Mouse (Mus musculus) G1E (cell line): ENCODE results near the gene Slc44a3. TPM values are rescaled to one million over a fixed set of nuclear protein-coding genes. Genes with fewer than 3 reads are reported as not detected.
A peak's percentile ranks its signal among the peaks of the same experiment; 100 is the strongest.

Experiments used
- ATAC-seq: 2 replicates; pipeline ENCODE4 v1.8.0; 2016; ENCODE audit warnings: mild to moderate bottlenecking; ENCODE audit not compliant: insufficient number of reproducible peaks, poor library complexity, low FRiP score, severe bottlenecking; ENCODE audit errors: extremely low read depth
- DNase-seq: peaks from one replicate; pipeline ENCODE4 v3.0.0; 2012; ENCODE audit warnings: low spot score
- H3K27me3 ChIP-seq: 2 replicates; pipeline ENCODE4 v1.6.1; 2012; ENCODE audit warnings: mild to moderate bottlenecking, low read length, inconsistent platforms; ENCODE audit not compliant: insufficient read depth
- H3K36me3 ChIP-seq: replicated peaks from 2 replicates; pipeline ENCODE3; 2012; ENCODE audit warnings: mild to moderate bottlenecking, inconsistent platforms
- H3K4me1 ChIP-seq: 2 replicates; pipeline ENCODE4 v1.6.1; 2012; ENCODE audit warnings: low read depth, low read length, inconsistent platforms, mixed read lengths; ENCODE audit not compliant: insufficient read depth
- H3K4me3 ChIP-seq: 2 replicates; pipeline ENCODE4 v1.5.1; 2012; ENCODE audit warnings: low read depth, mild to moderate bottlenecking, inconsistent platforms, low read length, moderate library complexity, mixed read lengths
- H3K9me3 ChIP-seq: replicated peaks from 2 replicates; pipeline ENCODE4 v1.6.1; 2012; ENCODE audit warnings: inconsistent platforms
- CTCF ChIP-seq: IDR thresholded peaks from 2 replicates; pipeline ENCODE4 v1.5.1; 2012; ENCODE audit warnings: low read depth, low read length, inconsistent platforms, mixed read lengths
- GATA1 ChIP-seq: IDR thresholded peaks from 2 replicates; pipeline ENCODE4 v1.6.1; 2012; ENCODE audit warnings: borderline replicate concordance, low read length, inconsistent platforms, mixed read lengths
- GATA2 ChIP-seq: IDR thresholded peaks from 2 replicates; pipeline ENCODE4 v1.6.1; 2012; ENCODE audit warnings: low read depth, low read length, inconsistent platforms, borderline replicate concordance
- POLR2AphosphoS5 ChIP-seq: IDR thresholded peaks from 2 replicates; pipeline ENCODE4 v1.6.1; 2012; ENCODE audit warnings: low read depth, low read length, inconsistent platforms; ENCODE audit not compliant: insufficient replicate concordance
- TAL1 ChIP-seq: conservative IDR thresholded peaks from 2 replicates; pipeline ENCODE4 v1.6.1; 2012; ENCODE audit warnings: low read depth, low read length, inconsistent platforms, mixed read lengths
- polyA plus RNA-seq: library from polyadenylated mRNA; stranded (reverse); fragments of >175 nt; gene quantifications from 2 replicates; pipeline ENCODE4 v1.2.3, GENCODE M21; 2012
- total RNA-seq, 2 experiments: library from RNA; stranded (forward) in 1 of 2; stranded (reverse) in 1 of 2; fragments of 200-1000 nt in 1 of 2; fragments of >200 nt in 1 of 2; fragmentation: Nextera tagmentation in 1 of 2; gene quantifications; 2 replicates each; pipeline ENCODE4 v1.2.3; 2014 to 2017

Gene Slc44a3
- total and polyA plus RNA-seq, 3 experiments: 0.33 TPM; not detected in 2

DNA sequence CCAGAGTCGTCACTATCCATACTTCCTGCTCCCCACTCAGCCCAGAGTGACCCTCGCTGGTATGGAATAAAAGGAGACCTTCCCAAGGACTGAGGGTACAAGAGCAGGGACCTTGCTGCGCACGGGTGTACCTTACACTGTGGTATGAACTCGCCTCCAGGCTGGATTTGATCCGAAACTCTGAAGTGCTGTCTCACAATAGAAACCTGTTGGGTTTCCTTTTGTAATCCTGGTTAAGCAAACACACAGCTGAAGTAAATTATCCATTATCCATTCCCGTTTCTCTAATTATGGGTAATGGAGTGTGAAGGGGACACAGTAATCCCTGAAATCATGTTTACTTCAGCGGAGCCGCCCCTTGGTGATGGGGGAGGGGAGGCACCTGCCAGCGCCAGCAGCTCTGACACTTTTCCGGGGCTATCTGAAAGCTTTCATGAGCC lies 84.2 kb downstream of the Slc44a3 start:
- no peak overlapping the region for H3K4me3 ChIP-seq
- no peaks in the 10 kb centered on the region for H3K9me3 ChIP-seq
- H3K27me3 ChIP-seq: no peaks in the 10 kb centered on the region; the same call in 1 of the 2 replicates
- no peak for ATAC-seq
- H3K4me1 ChIP-seq: peaks cover 29% of the 10 kb centered on the region
- no peaks in the 10 kb centered on the region for H3K36me3 ChIP-seq
- DNase-seq: no peak
- no peak for TF ChIP-seq TAL1
- TF ChIP-seq GATA2: no peak
- no peak for TF ChIP-seq CTCF
- TF ChIP-seq POLR2AphosphoS5: no peak
- no peak for TF ChIP-seq GATA1

GRCm38 (mm10) chr3:121446454-121446853 lies 85.8 kb downstream of the Slc44a3 start:
- TF ChIP-seq GATA2 (no peak), CTCF (no peak), POLR2AphosphoS5 (no peak), GATA1 (no peak), TAL1 (no peak)
- DNase-seq (peak; percentile 53), ATAC-seq (peak; percentile 90)
- Histone ChIP-seq H3K4me1 (peaks cover 30% of the 10 kb centered on the region), H3K9me3 (no peaks in the 10 kb centered on the region), H3K4me3 (no peak overlapping the region), H3K27me3 (no peaks in the 10 kb centered on the region; the same call in 1 of the 2 replicates), H3K36me3 (no peaks in the 10 kb centered on the region)

- Histone ChIP-seq H3K4me3 (no peak overlapping the region), H3K36me3 (no peaks in the 10 kb centered on the region), H3K9me3 (no peaks in the 10 kb centered on the region), H3K27me3 (peaks cover 8% of the 10 kb centered on the region), H3K4me1 (peaks cover 30% of the 10 kb centered on the region)
- no peak for ATAC-seq
- TF ChIP-seq GATA1 (no peak), GATA2 (no peak), POLR2AphosphoS5 (no peak), CTCF (no peak), TAL1 (no peak)
- no peak for DNase-seq
These were observed 87.8 kb downstream of the Slc44a3 start for GRCm38 (mm10) chr3:121444414-121444813.

GRCm38 (mm10) chr3:121443861-121444271 lies 88.3 kb downstream of the Slc44a3 start:
- Histone ChIP-seq H3K9me3 (no peaks in the 10 kb centered on the region), H3K27me3 (peaks cover 12% of the 10 kb centered on the region), H3K4me1 (peaks cover 30% of the 10 kb centered on the region), H3K36me3 (no peaks in the 10 kb centered on the region), H3K4me3 (no peak overlapping the region)
- ATAC-seq (peak; percentile 19; the same call in 1 of the 2 replicates), DNase-seq (no peak)
- TF ChIP-seq POLR2AphosphoS5 (no peak), CTCF (no peak), GATA2 (no peak), TAL1 (no peak), GATA1 (no peak)

GRCm38 (mm10) chr3:121442288-121442687 lies 89.9 kb downstream of the Slc44a3 start:
- no peak for ATAC-seq
- no peak for DNase-seq
- Histone ChIP-seq H3K27me3 (peaks cover 20% of the 10 kb centered on the region), H3K4me3 (no peak overlapping the region), H3K36me3 (no peaks in the 10 kb centered on the region), H3K9me3 (no peaks in the 10 kb centered on the region), H3K4me1 (peaks cover 26% of the 10 kb centered on the region)
- TF ChIP-seq GATA2 (no peak), POLR2AphosphoS5 (no peak), TAL1 (no peak), GATA1 (no peak), CTCF (no peak)

GRCm38 (mm10) chr3:121441504-121441903 lies 90.7 kb downstream of the Slc44a3 start:
- Histone ChIP-seq H3K27me3 (peaks cover 20% of the 10 kb centered on the region), H3K4me3 (no peak overlapping the region), H3K36me3 (no peaks in the 10 kb centered on the region), H3K4me1 (peaks cover 23% of the 10 kb centered on the region), H3K9me3 (no peaks in the 10 kb centered on the region)
- no peak for TF ChIP-seq TAL1
- TF ChIP-seq GATA2: no peak
- TF ChIP-seq GATA1: no peak
- TF ChIP-seq POLR2AphosphoS5: no peak
- TF ChIP-seq CTCF: no peak
- no peak for DNase-seq
- no peak for ATAC-seq
